Mouse (Mus musculus) liver, embryonic 14.5 days (tissue): ENCODE measurements around the gene Pfkfb1.

Experiments used
- CTCF ChIP-seq: IDR thresholded peaks from 2 replicates; pipeline ENCODE4 v1.5.1; 2016; ENCODE audit warnings: antibody characterized with exemption, low read depth, control low read depth
- EP300 ChIP-seq: IDR thresholded peaks from 2 replicates; pipeline ENCODE4 v1.6.1; 2016; ENCODE audit warnings: antibody characterized with exemption, low read depth

GRCm38 (mm10) chrX:150593266-150594035 lies 5.4 kb downstream of the Pfkfb1 start:
- TF ChIP-seq CTCF (no peak), EP300 (no peak)
